Mouse (Mus musculus) heart, embryonic 16.5 days (tissue): ENCODE results near the gene Epo. TPM values are rescaled to one million over a fixed set of nuclear protein-coding genes. Genes with fewer than 3 reads are reported as not detected.

ENCODE experiments used
- ATAC-seq: fragments of 200-750 bp; cut with Nextera tagmentation; replicated peaks from 2 replicates; pipeline ENCODE4 v1.8.0; 2017; ENCODE audit warnings: moderate number of reproducible peaks; ENCODE audit not compliant: insufficient read depth, low FRiP score; ENCODE audit errors: extremely low read depth
- H3K27ac ChIP-seq: fragments of 300-500 bp; sonication (generic); 2 replicates; pipeline ENCODE4 v1.5.1; 2014; ENCODE audit warnings: mild to moderate bottlenecking, low read length, control low read depth, moderate library complexity
- H3K27me3 ChIP-seq: fragments of 300-500 bp; sonication (generic); 2 replicates; pipeline ENCODE4 v1.6.1; 2014; ENCODE audit warnings: low read length, mixed read lengths; ENCODE audit not compliant: control insufficient read depth, insufficient read depth
- H3K36me3 ChIP-seq: fragments of 300-500 bp; sonication (generic); 2 replicates; pipeline ENCODE4 v1.6.1; 2014; ENCODE audit not compliant: control insufficient read depth, insufficient read depth
- H3K4me1 ChIP-seq: fragments of 300-500 bp; sonication (generic); 2 replicates; pipeline ENCODE4 v1.6.1; 2014; ENCODE audit warnings: low read length, mixed read lengths; ENCODE audit not compliant: control insufficient read depth, insufficient read depth
- H3K4me2 ChIP-seq: fragments of 300-500 bp; sonication (generic); 2 replicates; pipeline ENCODE4 v1.6.1; 2014; ENCODE audit warnings: low read depth, mild to moderate bottlenecking, control low read depth, low read length
- H3K4me3 ChIP-seq: fragments of 300-500 bp; sonication (generic); 2 replicates; pipeline ENCODE4 v1.5.1; 2014; ENCODE audit warnings: mild to moderate bottlenecking, control low read depth, low read length
- H3K9ac ChIP-seq: fragments of 300-500 bp; sonication (generic); 2 replicates; pipeline ENCODE4 v1.6.1; 2014; ENCODE audit warnings: low read length, control low read depth
- H3K9me3 ChIP-seq: fragments of 300-500 bp; sonication (generic); replicated peaks from 2 replicates; pipeline ENCODE4 v1.6.1; 2016; ENCODE audit warnings: low read length; ENCODE audit not compliant: control insufficient read depth
- WGBS: fragments of 180-500 bp; shearing (Covaris S2); extraction: QIAGEN DNeasy Blood & Tissue Kit; methylation state at CpG from one replicate; pipeline ENCODE4 v1.1.7; 2014; 5-methylcytosine and 5-hydroxymethylcytosine counted together
- polyA plus RNA-seq: library from polyadenylated mRNA; unstranded; fragments of >200 nt; fragmentation: Nextera tagmentation; extraction: Ambion mirVana; gene quantifications from 2 replicates; pipeline ENCODE4 v1.2.1, GENCODE M21; 2015

The Epo gene
- polyA plus RNA-seq, 1 experiment from 2014 or later, result not detected

- Histone ChIP-seq H3K4me2 (peak overlapping the region; percentile 93), H3K27ac (peak overlapping the region; percentile 93), H3K4me3 (peak overlapping the region; percentile 59), H3K9ac (peak overlapping the region; percentile 89), H3K36me3 (peaks cover 24% of the 10 kb centered on the region), H3K27me3 (no peaks in the 10 kb centered on the region), H3K4me1 (peaks cover 13% of the 10 kb centered on the region), H3K9me3 (no peaks in the 10 kb centered on the region)
- 0% methylated on average over 11 of the region's 12 CpGs for WGBS
- peak; percentile 29 for ATAC-seq
These were observed 280 bp downstream of the Epo start for GRCm38 (mm10) chr5:137532808-137533116.

GRCm38 (mm10) chr5:137532131-137532807 lies 773 bp downstream of the Epo start:
- H3K9me3 ChIP-seq, result no peaks in the 10 kb centered on the region
- ATAC-seq, result no peak
- H3K27me3 ChIP-seq, result no peaks in the 10 kb centered on the region
- peaks cover 13% of the 10 kb centered on the region for H3K4me1 ChIP-seq
- peaks cover 29% of the 10 kb centered on the region for H3K36me3 ChIP-seq
- H3K9ac ChIP-seq, result peak overlapping the region; percentile 89
- H3K27ac ChIP-seq, result peak overlapping the region; percentile 93
- H3K4me3 ChIP-seq, result peak overlapping the region; percentile 59
- H3K4me2 ChIP-seq, result peak overlapping the region; percentile 93
- under 1% methylated on average over 19 of the region's 19 CpGs for WGBS

- Histone ChIP-seq H3K9me3 (no peaks in the 10 kb centered on the region), H3K4me1 (peaks cover 13% of the 10 kb centered on the region), H3K9ac (peak overlapping the region; percentile 89), H3K4me2 (peak overlapping the region; percentile 93), H3K4me3 (peak overlapping the region; percentile 59), H3K27me3 (no peaks in the 10 kb centered on the region), H3K36me3 (peaks cover 30% of the 10 kb centered on the region), H3K27ac (peak overlapping the region; percentile 93)
- ATAC-seq, result no peak
- WGBS, result under 1% methylated on average over 51 of the region's 51 CpGs
These were observed 1.5 kb downstream of the Epo start for GRCm38 (mm10) chr5:137531414-137532130.

GRCm38 (mm10) chr5:137530588-137531413 lies 2.2 kb downstream of the Epo start:
- under 1% methylated on average over 46 of the region's 46 CpGs for WGBS
- Histone ChIP-seq H3K4me2 (peak overlapping the region; percentile 93), H3K9ac (peak overlapping the region; percentile 89), H3K4me3 (peak overlapping the region; percentile 59), H3K27me3 (no peaks in the 10 kb centered on the region), H3K4me1 (peaks cover 17% of the 10 kb centered on the region), H3K9me3 (no peaks in the 10 kb centered on the region), H3K27ac (peak overlapping the region; percentile 93), H3K36me3 (peaks cover 30% of the 10 kb centered on the region)
- peak; percentile 24 for ATAC-seq

GRCm38 (mm10) chr5:137530075-137530474 lies 3.0 kb downstream of the Epo start:
- 70% methylated on average over 8 of the region's 8 CpGs for WGBS
- Histone ChIP-seq H3K9me3 (no peaks in the 10 kb centered on the region), H3K4me3 (peak overlapping the region; percentile 59), H3K27ac (peak overlapping the region; percentile 93), H3K4me1 (peaks cover 17% of the 10 kb centered on the region), H3K9ac (peak overlapping the region; percentile 89), H3K36me3 (peaks cover 37% of the 10 kb centered on the region), H3K4me2 (peak overlapping the region; percentile 93), H3K27me3 (no peaks in the 10 kb centered on the region)
- no peak for ATAC-seq

- ATAC-seq, result no peak
- Histone ChIP-seq H3K36me3 (peaks cover 44% of the 10 kb centered on the region), H3K9ac (no peak overlapping the region), H3K4me1 (peaks cover 17% of the 10 kb centered on the region), H3K27ac (no peak overlapping the region), H3K4me2 (no peak overlapping the region), H3K9me3 (no peaks in the 10 kb centered on the region), H3K4me3 (no peak overlapping the region), H3K27me3 (no peaks in the 10 kb centered on the region)
- WGBS, result 76% methylated on average over 15 of the region's 15 CpGs
These were observed 3.6 kb downstream of the Epo start for GRCm38 (mm10) chr5:137529221-137529995.

GRCm38 (mm10) chr5:137528247-137528968 lies 4.6 kb downstream of the Epo start:
- Histone ChIP-seq H3K27ac (no peak overlapping the region), H3K4me1 (peaks cover 14% of the 10 kb centered on the region), H3K9ac (0 out of 2 replicates have a peak overlapping the region, but pooled peaks have one; percentile 15), H3K4me2 (no peak overlapping the region), H3K27me3 (no peaks in the 10 kb centered on the region), H3K9me3 (no peaks in the 10 kb centered on the region), H3K36me3 (peaks cover 52% of the 10 kb centered on the region), H3K4me3 (no peak overlapping the region)
- ATAC-seq, result no peak
- WGBS, result 75% methylated on average over 22 of the region's 22 CpGs

- peaks cover 60% of the 10 kb centered on the region for H3K36me3 ChIP-seq
- H3K9me3 ChIP-seq, result no peaks in the 10 kb centered on the region
- no peak overlapping the region for H3K4me2 ChIP-seq
- H3K27me3 ChIP-seq, result no peaks in the 10 kb centered on the region
- H3K4me1 ChIP-seq, result peaks cover 14% of the 10 kb centered on the region
- no peak overlapping the region for H3K27ac ChIP-seq
- H3K9ac ChIP-seq, result no peak overlapping the region
- WGBS, result 63% methylated on average over 1 of the region's 1 CpGs
- no peak overlapping the region for H3K4me3 ChIP-seq
- ATAC-seq, result no peak
These were observed 5.6 kb downstream of the Epo start for GRCm38 (mm10) chr5:137527413-137527812.
